Mouse (Mus musculus) cerebellum, adult 2 months (tissue): Measurements from ENCODE around the gene Tmem63c. TPM values are rescaled to one million over a fixed set of nuclear protein-coding genes. Genes with fewer than 3 reads are reported as not detected.

ENCODE experiments used
- DNase-seq, 2 experiments: peaks; one replicate each; pipeline ENCODE4 v3.0.0; 2021
- H3K27ac ChIP-seq: fragments of 200-500 bp; 2 replicates; pipeline ENCODE4 v1.5.1; 2012; ENCODE audit warnings: low read length, control low read depth, inconsistent platforms; ENCODE audit not compliant: insufficient read depth
- H3K27me3 ChIP-seq: fragments of 200-500 bp; 2 replicates; pipeline ENCODE4 v1.6.1; 2012; ENCODE audit warnings: inconsistent platforms, mild to moderate bottlenecking, low read length, moderate library complexity; ENCODE audit not compliant: control insufficient read depth, insufficient read depth
- H3K4me1 ChIP-seq: fragments of 200-500 bp; 2 replicates; pipeline ENCODE4 v1.6.1; 2011; ENCODE audit warnings: low read length; ENCODE audit not compliant: control insufficient read depth, insufficient read depth
- H3K4me3 ChIP-seq: fragments of 200-500 bp; replicated peaks from 2 replicates; pipeline ENCODE3; 2011; ENCODE audit warnings: mild to moderate bottlenecking, low read depth, low read length, control low read depth; ENCODE audit not compliant: insufficient read depth
- CTCF ChIP-seq: fragments of 200-500 bp; IDR thresholded peaks from 2 replicates; pipeline ENCODE4 v1.5.1; 2011; ENCODE audit warnings: low read depth, mild to moderate bottlenecking, control low read depth, low read length, moderate library complexity, borderline replicate concordance; ENCODE audit not compliant: insufficient read depth
- POLR2A ChIP-seq: fragments of 200-500 bp; IDR thresholded peaks from 2 replicates; pipeline ENCODE4 v1.6.1; 2011; ENCODE audit warnings: low read length, control low read depth, borderline replicate concordance; ENCODE audit not compliant: insufficient read depth
- WGBS: fragments of 180-500 bp; shearing (Covaris S2); methylation state at CpG from one replicate; pipeline ENCODE4 v1.1.7; 2018; 5-methylcytosine and 5-hydroxymethylcytosine counted together
- polyA plus RNA-seq: library from polyadenylated mRNA; depleted of rRNA; stranded (reverse); fragments of >200 nt; gene quantifications from 2 replicates; pipeline ENCODE4 v1.2.3, GENCODE M21; 2012

Gene Tmem63c
- polyA plus RNA-seq, 1 experiment, result 55.9 TPM

DNA sequence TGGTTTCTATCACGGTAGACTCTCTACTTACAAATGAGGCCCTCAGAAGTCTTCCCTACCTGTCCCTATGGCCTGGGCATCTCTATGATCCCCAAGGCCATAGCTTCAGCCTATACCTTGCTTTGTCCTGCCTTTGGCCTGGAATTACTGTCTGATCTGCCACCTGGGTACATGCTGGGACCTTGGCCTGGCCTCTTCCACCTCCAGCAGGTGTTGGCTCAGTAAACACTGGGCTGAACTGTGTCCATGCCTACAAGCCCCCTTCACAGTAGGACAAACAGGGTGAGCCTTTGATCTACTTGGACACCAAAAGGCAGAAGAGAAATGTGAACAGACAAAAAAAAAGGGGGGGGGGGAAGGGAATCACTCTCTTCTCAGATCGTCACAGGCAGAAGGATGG is 21.3 kb downstream of the Tmem63c start:
- 9% methylated on average over 2 of the region's 2 CpGs for WGBS
- DNase-seq, result peak; percentile 82 to 91
- no peak for TF ChIP-seq POLR2A
- TF ChIP-seq CTCF, result peak; percentile 11; the same call in 1 of the 2 replicates
- Histone ChIP-seq H3K4me1 (peaks cover 67% of the 10 kb centered on the region), H3K27ac (peak overlapping the region; percentile 95), H3K4me3 (no peak overlapping the region), H3K27me3 (no peaks in the 10 kb centered on the region)

DNA sequence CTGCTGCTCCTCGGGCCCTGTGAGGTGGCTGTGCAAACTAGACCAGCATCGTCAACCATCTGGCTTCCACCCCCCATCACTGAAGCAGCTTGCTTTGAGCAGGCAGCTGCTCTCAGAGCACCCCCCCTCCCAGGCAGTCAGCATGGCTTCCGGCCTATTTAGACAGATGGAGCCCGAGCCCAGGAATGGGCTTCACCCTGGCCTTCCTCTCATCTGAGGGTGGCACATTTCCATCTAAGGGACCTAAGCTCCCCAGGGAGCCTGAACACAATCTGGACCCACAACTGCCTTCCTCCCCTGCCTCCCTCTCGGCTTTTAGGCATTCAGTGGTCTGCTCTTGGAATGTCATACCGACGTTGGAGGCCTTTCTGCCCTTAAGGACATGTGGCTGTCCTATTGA is 22.1 kb downstream of the Tmem63c start:
- WGBS, result 7% methylated on average over 7 of the region's 7 CpGs
- Histone ChIP-seq H3K27me3 (no peaks in the 10 kb centered on the region), H3K4me1 (peaks cover 67% of the 10 kb centered on the region), H3K27ac (peak overlapping the region; percentile 95), H3K4me3 (peak overlapping the region; percentile 5)
- DNase-seq, result peak; percentile 83 to 86
- TF ChIP-seq POLR2A (no peak), CTCF (no peak)

DNA sequence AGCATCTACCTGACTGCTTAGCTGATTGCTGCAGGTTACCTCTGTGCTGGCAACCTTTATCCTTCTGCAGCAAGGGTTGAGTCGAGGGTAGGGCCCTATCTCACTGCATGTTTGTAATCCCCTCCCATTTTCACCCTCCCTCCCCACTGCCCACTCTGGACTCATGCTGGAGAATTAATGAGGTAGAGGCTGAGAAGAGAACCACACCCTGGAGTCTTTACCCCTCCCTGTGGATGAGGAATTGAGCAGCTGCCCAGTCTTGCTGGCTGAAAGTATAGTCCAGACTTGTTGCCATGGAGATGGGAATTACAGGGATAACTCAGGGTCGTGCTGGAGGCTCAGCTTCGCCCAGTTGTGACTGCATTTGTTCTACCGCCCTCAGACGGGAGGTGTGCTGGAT is 23.6 kb downstream of the Tmem63c start:
- Histone ChIP-seq H3K27ac (peak overlapping the region; percentile 95; the same call in 1 of the 2 replicates), H3K4me3 (no peak overlapping the region), H3K27me3 (no peaks in the 10 kb centered on the region), H3K4me1 (peaks cover 68% of the 10 kb centered on the region)
- DNase-seq, result peak in 1 of 2 experiments; percentile 60
- TF ChIP-seq POLR2A, result no peak
- TF ChIP-seq CTCF, result no peak
- WGBS, result 16% methylated on average over 5 of the region's 5 CpGs

DNA sequence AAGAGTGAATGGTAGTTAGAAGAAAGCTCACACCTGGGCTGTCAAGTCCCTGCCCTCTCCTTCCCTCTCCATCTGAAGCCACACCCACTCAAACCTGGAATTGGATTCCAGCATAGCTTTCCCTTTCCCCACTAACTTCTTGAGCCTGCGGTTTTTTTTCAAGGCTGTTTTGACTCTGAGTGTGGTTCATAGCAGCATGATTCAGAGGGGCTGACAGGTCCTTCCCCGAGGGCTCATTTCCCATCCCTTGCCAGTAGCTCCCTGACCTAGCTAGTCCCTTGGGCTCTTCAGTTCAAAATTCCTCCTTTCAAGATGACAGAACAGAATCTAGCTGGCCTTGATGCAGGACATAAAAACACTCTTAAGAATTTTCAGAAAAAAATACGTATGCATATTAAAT is 26.4 kb downstream of the Tmem63c start:
- H3K4me1 ChIP-seq, result peaks cover 70% of the 10 kb centered on the region
- no peak for DNase-seq
- H3K27me3 ChIP-seq, result no peaks in the 10 kb centered on the region
- no peak overlapping the region for H3K4me3 ChIP-seq
- no peak for TF ChIP-seq POLR2A
- TF ChIP-seq CTCF, result no peak
- WGBS, result 71% methylated on average over 3 of the region's 3 CpGs
- no peak overlapping the region; the same call in 1 of the 2 replicates for H3K27ac ChIP-seq

DNA sequence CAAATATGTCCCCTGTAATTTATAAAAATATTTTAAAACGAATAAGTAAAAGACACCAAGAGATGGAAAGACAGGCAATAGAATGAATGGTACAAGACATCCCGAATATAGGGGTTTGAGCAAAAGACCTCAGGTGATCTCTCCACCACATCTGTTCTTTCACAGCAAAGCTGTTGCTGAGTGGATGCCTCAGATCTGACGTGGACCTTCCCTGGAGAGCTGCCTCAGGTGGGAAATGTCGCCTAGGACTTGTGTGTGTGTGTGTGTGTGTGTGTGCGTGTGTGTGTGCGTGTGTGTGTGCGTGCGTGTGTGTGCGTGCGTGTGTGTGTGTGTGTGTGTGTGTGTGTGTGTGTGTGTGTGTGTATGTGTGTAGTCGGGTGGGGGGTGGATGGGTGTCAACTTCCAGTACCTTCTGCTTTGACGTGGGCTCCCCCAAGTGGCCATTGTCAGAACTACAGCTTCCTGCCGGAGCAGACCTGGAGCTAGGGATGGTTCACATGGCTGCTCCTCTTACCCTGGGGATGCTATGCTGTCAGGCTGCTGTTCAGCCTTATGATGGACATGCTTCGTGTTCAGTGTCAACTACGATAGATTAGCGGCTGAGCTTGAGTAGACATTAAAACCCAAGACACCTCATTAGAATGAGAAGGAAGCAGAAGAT is 31.7 kb downstream of the Tmem63c start:
- no peak overlapping the region for H3K27ac ChIP-seq
- peak; percentile 86 to 97 for DNase-seq
- H3K27me3 ChIP-seq, result no peaks in the 10 kb centered on the region
- 14% methylated on average over 16 of the region's 16 CpGs for WGBS
- TF ChIP-seq CTCF (peak; percentile 97), POLR2A (no peak)
- peak overlapping the region; percentile 38 for H3K4me3 ChIP-seq
- peaks cover 31% of the 10 kb centered on the region for H3K4me1 ChIP-seq

DNA sequence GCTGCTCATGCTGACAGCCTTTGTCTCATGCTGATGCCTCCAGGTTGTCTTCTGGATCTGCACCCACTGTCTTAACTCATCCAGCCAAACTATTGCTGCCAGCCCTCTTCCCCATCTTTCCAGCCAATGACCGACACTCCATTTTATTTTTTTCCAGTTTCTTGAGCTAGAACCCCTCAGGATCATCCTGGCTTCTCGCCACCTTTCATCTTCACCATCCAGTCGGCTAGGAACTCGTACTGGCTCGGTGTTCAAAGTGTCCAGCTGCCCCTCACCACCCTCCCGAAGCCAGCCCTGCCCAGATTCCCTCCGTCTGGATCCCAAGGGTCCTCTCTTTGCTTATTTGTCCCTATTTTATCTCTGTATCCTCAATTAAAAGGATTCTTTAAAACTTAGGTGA is 33.7 kb downstream of the Tmem63c start:
- Histone ChIP-seq H3K4me3 (no peak overlapping the region), H3K4me1 (peaks cover 13% of the 10 kb centered on the region), H3K27ac (no peak overlapping the region), H3K27me3 (no peaks in the 10 kb centered on the region)
- no peak for TF ChIP-seq CTCF
- TF ChIP-seq POLR2A, result no peak
- 42% methylated on average over 7 of the region's 7 CpGs for WGBS
- no peak for DNase-seq

DNA sequence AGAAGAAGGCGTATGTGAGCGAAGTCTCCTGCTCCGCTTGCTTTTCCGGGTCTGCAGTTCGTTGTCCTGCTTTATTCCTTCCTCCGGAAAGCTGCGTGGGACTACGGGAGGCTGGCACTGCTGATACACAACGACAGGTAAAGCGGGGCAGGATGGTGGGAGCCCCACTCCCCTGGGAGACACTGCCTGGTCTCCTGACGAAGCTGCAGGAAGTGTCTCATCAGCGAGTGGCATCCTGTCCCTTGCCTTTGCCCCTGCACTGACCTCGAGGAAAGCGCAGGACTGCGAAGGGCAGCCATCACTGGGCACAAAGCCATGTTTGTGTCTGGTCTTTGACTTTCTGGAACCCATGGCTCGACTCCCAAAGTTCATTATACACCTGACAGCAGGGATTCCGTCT is 35.9 kb downstream of the Tmem63c start:
- 59% methylated on average over 17 of the region's 17 CpGs for WGBS
- H3K27ac ChIP-seq, result no peak overlapping the region
- no peak for TF ChIP-seq CTCF
- TF ChIP-seq POLR2A, result no peak
- H3K4me3 ChIP-seq, result no peak overlapping the region
- DNase-seq, result no peak
- peaks cover 7% of the 10 kb centered on the region for H3K4me1 ChIP-seq
- no peaks in the 10 kb centered on the region for H3K27me3 ChIP-seq

DNA sequence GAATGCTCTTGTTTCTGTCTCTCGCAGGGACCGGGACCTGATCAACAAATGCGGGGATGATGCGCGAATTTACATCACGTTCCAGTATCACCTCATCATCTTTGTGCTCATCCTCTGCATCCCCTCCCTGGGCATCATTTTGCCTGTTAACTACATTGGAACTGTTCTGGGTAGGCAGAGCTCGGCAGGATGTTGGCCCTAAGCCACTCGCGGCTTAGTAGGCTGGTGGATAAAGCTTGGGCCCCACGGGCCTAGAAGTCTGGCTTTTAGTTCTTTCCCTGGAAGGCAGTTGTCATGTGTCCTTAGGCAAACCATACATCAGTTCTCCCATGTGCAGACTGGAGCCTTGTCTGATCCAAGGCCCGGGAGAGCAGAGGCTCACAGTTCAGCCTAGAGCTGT is 44.3 kb downstream of the Tmem63c start:
- peak; percentile 56 to 61 for DNase-seq
- TF ChIP-seq POLR2A, result no peak
- no peak for TF ChIP-seq CTCF
- Histone ChIP-seq H3K4me3 (no peak overlapping the region), H3K27me3 (no peaks in the 10 kb centered on the region), H3K27ac (no peak overlapping the region), H3K4me1 (peaks cover 13% of the 10 kb centered on the region)
- 33% methylated on average over 11 of the region's 11 CpGs for WGBS
